Mouse (Mus musculus): ENCODE measurements around the gene Prune1.

Gene Prune1

GRCm38 (mm10) chr3:95277149-95277551 is 4.7 kb downstream of the Prune1 start:
- DNase-seq (ENCODE audit: low spot score in 2 of 2): no peak

- DNase-seq (ENCODE audit: low spot score in 2 of 2): no peak
Observed at GRCm38 (mm10) chr3:95276428-95276934, 5.4 kb downstream of the Prune1 start.

GRCm38 (mm10) chr3:95275161-95275560 is 6.7 kb downstream of the Prune1 start:
- no peak for DNase-seq (ENCODE audit: low spot score in 2 of 2)

GRCm38 (mm10) chr3:95274453-95274852 is 7.4 kb downstream of the Prune1 start:
- DNase-seq (ENCODE audit: low spot score in 2 of 2): no peak

- no peak for DNase-seq (ENCODE audit: low spot score in 2 of 2)
Observed at GRCm38 (mm10) chr3:95273471-95273870, 8.4 kb downstream of the Prune1 start.

- no peak for DNase-seq (ENCODE audit: low spot score in 2 of 2)
Observed at GRCm38 (mm10) chr3:95270766-95271364, 11.0 kb downstream of the Prune1 start.

GRCm38 (mm10) chr3:95269789-95270188 is 12.1 kb downstream of the Prune1 start:
- no peak for DNase-seq (ENCODE audit: low spot score in 2 of 2)

- DNase-seq (ENCODE audit: low spot score in 2 of 2): no peak
Observed at GRCm38 (mm10) chr3:95267855-95268254, 14.0 kb downstream of the Prune1 start.

GRCm38 (mm10) chr3:95266052-95266451 is 15.8 kb downstream of the Prune1 start:
- no peak for DNase-seq (ENCODE audit: low spot score in 2 of 2)

GRCm38 (mm10) chr3:95264724-95265123 is 17.2 kb downstream of the Prune1 start:
- DNase-seq (ENCODE audit: low spot score in 2 of 2): no peak

- peak; percentile 68 to 86 for DNase-seq (ENCODE audit: low spot score in 2 of 2)
Observed at GRCm38 (mm10) chr3:95263089-95263739, 18.7 kb downstream of the Prune1 start.

GRCm38 (mm10) chr3:95261975-95262374 is 19.9 kb downstream of the Prune1 start:
- DNase-seq (ENCODE audit: low spot score in 2 of 2): no peak

GRCm38 (mm10) chr3:95256931-95257330 is 24.9 kb downstream of the Prune1 start:
- DNase-seq (ENCODE audit: low spot score in 2 of 2): no peak

- no peak for DNase-seq (ENCODE audit: low spot score in 2 of 2)
Observed at GRCm38 (mm10) chr3:95250783-95251424, 31.0 kb downstream of the Prune1 start, which contains the start of gene Bnipl. Gene Bnipl (minus strand): TSS chr3:95251193.

- DNase-seq (ENCODE audit: low spot score in 2 of 2): no peak
Observed at GRCm38 (mm10) chr3:95250361-95250760, 31.5 kb downstream of the Prune1 start.

- no peak for DNase-seq (ENCODE audit: low spot score in 2 of 2)
Observed at GRCm38 (mm10) chr3:95247660-95248336, 34.1 kb downstream of the Prune1 start.

- peak; percentile 26 to 58 for DNase-seq (ENCODE audit: low spot score in 2 of 2)
Observed at GRCm38 (mm10) chr3:95246465-95247231, 35.2 kb downstream of the Prune1 start.

GRCm38 (mm10) chr3:95243086-95243485 is 38.8 kb downstream of the Prune1 start:
- DNase-seq (ENCODE audit: low spot score in 2 of 2): no peak

GRCm38 (mm10) chr3:95241498-95241897 is 40.4 kb downstream of the Prune1 start, which contains the start of gene Gm128:
Gene Gm128 (minus strand): TSS chr3:95241598.
- DNase-seq (ENCODE audit: low spot score in 2 of 2): no peak

- no peak for DNase-seq (ENCODE audit: low spot score in 2 of 2)
Observed at GRCm38 (mm10) chr3:95240900-95241299, 41.0 kb downstream of the Prune1 start.

GRCm38 (mm10) chr3:95239971-95240370 is 41.9 kb downstream of the Prune1 start:
- no peak for DNase-seq (ENCODE audit: low spot score in 2 of 2)
